Mouse (Mus musculus): ENCODE results near the gene C1qtnf9.

GRCm38 (mm10) chr14:60769340-60769739, 1.4 kb downstream of the C1qtnf9 start:
- TF ChIP-seq CHD2 (IDR thresholded peaks at IDR 0.05; ENCODE audit: low read depth, low read length) (no peak), HCFC1 (IDR thresholded peaks at IDR 0.05; ENCODE audit: borderline replicate concordance, insufficient read depth, low read length) (no peak), MAFK (IDR thresholded peaks at IDR 0.05; ENCODE audit: insufficient read depth, low read depth, low read length) (no peak), ZC3H11A (IDR thresholded peaks at IDR 0.05; ENCODE audit: borderline replicate concordance, low read depth, low read length) (no peak), ZNF384 (IDR thresholded peaks at IDR 0.05; ENCODE audit: low read depth, low read length) (no peak)
